Mouse (Mus musculus): ENCODE results near the gene Tdrd1. TPM values are rescaled to one million over a fixed set of nuclear protein-coding genes. Genes with fewer than 3 reads are reported as not detected.

Tdrd1 gene
- total and polyA plus RNA-seq, 2 experiments = not detected

DNA sequence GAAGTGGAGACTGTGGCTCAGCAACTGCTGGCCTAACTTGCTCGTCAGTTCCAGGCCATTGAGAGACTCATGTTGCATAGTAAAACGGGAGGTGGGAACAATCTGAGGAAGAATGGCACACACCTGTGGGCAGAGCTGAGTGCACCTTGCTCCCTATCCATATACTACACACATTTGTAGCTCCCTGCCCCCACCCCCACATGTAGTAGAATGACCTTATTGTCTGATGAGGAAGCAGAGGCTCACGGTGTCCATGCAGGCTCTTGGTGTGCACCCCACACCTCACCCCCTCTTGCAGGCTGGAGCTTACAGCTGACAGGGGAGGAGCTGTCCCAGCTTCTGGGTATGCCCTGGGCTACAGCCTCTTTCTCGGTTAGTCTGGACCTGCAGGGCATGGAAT lies 41.7 kb downstream of the Tdrd1 start:
- DNase-seq (ENCODE audit: extremely low read depth, low read depth, low spot score) = no peak
- Histone ChIP-seq H3K4me3 (ENCODE audit: insufficient read depth, low read depth, low read length) (no peak overlapping the region), H3K36me3 (ENCODE audit: control insufficient read depth, insufficient read depth, low read length) (no peaks in the 10 kb centered on the region), H3K79me2 (ENCODE audit: control insufficient read depth, insufficient read depth, low read length) (no peaks in the 10 kb centered on the region), H3K9ac (ENCODE audit: low read depth, low read length) (no peak overlapping the region), H3K27ac (replicated peaks; ENCODE audit: insufficient read depth, low read depth, low read length) (no peak overlapping the region), H3K27me3 (ENCODE audit: control insufficient read depth, insufficient read depth, low read length) (peaks cover 11% of the 10 kb centered on the region), H3K4me1 (ENCODE audit: control insufficient read depth, insufficient read depth, low read length) (no peaks in the 10 kb centered on the region)
- no peak for TF ChIP-seq CTCF (IDR thresholded peaks at IDR 0.05; ENCODE audit: low read depth, low read length)
- WGBS = 78% methylated on average over 4 of the region's 4 CpGs

GRCm38 (mm10) chr19:56873816-56874600 lies 48.0 kb downstream of the Tdrd1 start, which contains the start of gene Vwa2:
TSS of gene Vwa2 (plus strand) at chr19:56874249.
- H3K79me2 ChIP-seq (ENCODE audit: control insufficient read depth, insufficient read depth, low read length) = no peaks in the 10 kb centered on the region
- no peak within 1 kb of the TSS for H3K27ac ChIP-seq (replicated peaks; ENCODE audit: insufficient read depth, low read depth, low read length)
- DNase-seq (ENCODE audit: extremely low read depth, low read depth, low spot score) = peak; percentile 98
- peaks cover 2% of the 10 kb centered on the region for H3K4me1 ChIP-seq (ENCODE audit: control insufficient read depth, insufficient read depth, low read length)
- WGBS = 3% methylated on average over 71 of the region's 71 CpGs
- no peaks in the 10 kb centered on the region for H3K36me3 ChIP-seq (ENCODE audit: control insufficient read depth, insufficient read depth, low read length)
- H3K4me3 ChIP-seq (ENCODE audit: insufficient read depth, low read depth, low read length) = no peak within 1 kb of the TSS
- TF ChIP-seq POLR2A (IDR thresholded peaks at IDR 0.05; ENCODE audit: extremely low read depth, insufficient read depth, low read length) = no peak
- no peak for TF ChIP-seq CTCF (IDR thresholded peaks at IDR 0.05; ENCODE audit: low read depth, low read length)
- peaks cover 21% of the 10 kb centered on the region for H3K27me3 ChIP-seq (ENCODE audit: control insufficient read depth, insufficient read depth, low read length)
- no peak within 1 kb of the TSS for H3K9ac ChIP-seq (ENCODE audit: low read depth, low read length)

GRCm38 (mm10) chr19:56874601-56875315 lies 48.7 kb downstream of the Tdrd1 start:
- no peak overlapping the region for H3K4me3 ChIP-seq (ENCODE audit: insufficient read depth, low read depth, low read length)
- H3K4me1 ChIP-seq (ENCODE audit: control insufficient read depth, insufficient read depth, low read length) = peaks cover 2% of the 10 kb centered on the region
- H3K27ac ChIP-seq (replicated peaks; ENCODE audit: insufficient read depth, low read depth, low read length) = no peak overlapping the region
- no peak for TF ChIP-seq CTCF (IDR thresholded peaks at IDR 0.05; ENCODE audit: low read depth, low read length)
- TF ChIP-seq POLR2A (IDR thresholded peaks at IDR 0.05; ENCODE audit: extremely low read depth, insufficient read depth, low read length) = no peak
- WGBS = 11% methylated on average over 30 of the region's 30 CpGs
- peak; percentile 43 for DNase-seq (ENCODE audit: extremely low read depth, low read depth, low spot score)
- H3K9ac ChIP-seq (ENCODE audit: low read depth, low read length) = no peak overlapping the region
- H3K36me3 ChIP-seq (ENCODE audit: control insufficient read depth, insufficient read depth, low read length) = no peaks in the 10 kb centered on the region
- H3K79me2 ChIP-seq (ENCODE audit: control insufficient read depth, insufficient read depth, low read length) = no peaks in the 10 kb centered on the region
- H3K27me3 ChIP-seq (ENCODE audit: control insufficient read depth, insufficient read depth, low read length) = peaks cover 21% of the 10 kb centered on the region

DNA sequence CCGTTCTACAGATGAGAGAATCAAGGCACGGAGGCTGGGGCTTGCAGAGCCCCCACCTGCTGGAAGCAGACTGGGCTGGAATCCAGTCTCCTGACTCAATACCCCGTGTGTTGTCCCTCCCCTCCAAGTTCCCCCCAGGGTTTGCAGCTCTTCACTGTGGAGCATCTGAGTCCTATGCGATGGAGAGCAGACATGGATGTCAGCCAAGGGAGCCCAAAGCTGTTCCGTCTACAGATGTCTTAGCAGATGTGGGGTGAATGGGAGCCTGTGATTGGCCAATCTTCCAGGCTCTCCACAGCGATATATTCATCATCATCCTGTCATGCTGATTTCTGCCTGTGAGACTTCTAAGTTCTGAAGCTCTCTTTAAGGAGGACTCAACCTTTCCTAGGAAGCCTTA lies 51.4 kb downstream of the Tdrd1 start:
- Histone ChIP-seq H3K9ac (ENCODE audit: low read depth, low read length) (no peak overlapping the region), H3K27me3 (ENCODE audit: control insufficient read depth, insufficient read depth, low read length) (peaks cover 21% of the 10 kb centered on the region), H3K79me2 (ENCODE audit: control insufficient read depth, insufficient read depth, low read length) (no peaks in the 10 kb centered on the region), H3K36me3 (ENCODE audit: control insufficient read depth, insufficient read depth, low read length) (no peaks in the 10 kb centered on the region), H3K4me1 (ENCODE audit: control insufficient read depth, insufficient read depth, low read length) (peaks cover 2% of the 10 kb centered on the region), H3K27ac (replicated peaks; ENCODE audit: insufficient read depth, low read depth, low read length) (no peak overlapping the region), H3K4me3 (ENCODE audit: insufficient read depth, low read depth, low read length) (no peak overlapping the region)
- 74% methylated on average over 6 of the region's 6 CpGs for WGBS
- no peak for DNase-seq (ENCODE audit: extremely low read depth, low read depth, low spot score)
- TF ChIP-seq CTCF (IDR thresholded peaks at IDR 0.05; ENCODE audit: low read depth, low read length) (no peak), POLR2A (IDR thresholded peaks at IDR 0.05; ENCODE audit: extremely low read depth, insufficient read depth, low read length) (no peak)

GRCm38 (mm10) chr19:56887879-56888278 lies 61.9 kb downstream of the Tdrd1 start:
- H3K27me3 ChIP-seq (ENCODE audit: control insufficient read depth, insufficient read depth, low read length) = no peaks in the 10 kb centered on the region; the same call in 1 of the 2 replicates
- H3K79me2 ChIP-seq (ENCODE audit: control insufficient read depth, insufficient read depth, low read length) = no peaks in the 10 kb centered on the region
- DNase-seq (ENCODE audit: extremely low read depth, low read depth, low spot score) = no peak
- WGBS = 87% methylated on average over 10 of the region's 10 CpGs
- no peaks in the 10 kb centered on the region for H3K4me1 ChIP-seq (ENCODE audit: control insufficient read depth, insufficient read depth, low read length)
- H3K27ac ChIP-seq (replicated peaks; ENCODE audit: insufficient read depth, low read depth, low read length) = no peak overlapping the region
- TF ChIP-seq CTCF (IDR thresholded peaks at IDR 0.05; ENCODE audit: low read depth, low read length) (no peak), POLR2A (IDR thresholded peaks at IDR 0.05; ENCODE audit: extremely low read depth, insufficient read depth, low read length) (no peak)
- H3K9ac ChIP-seq (ENCODE audit: low read depth, low read length) = no peak overlapping the region
- no peaks in the 10 kb centered on the region for H3K36me3 ChIP-seq (ENCODE audit: control insufficient read depth, insufficient read depth, low read length)
- no peak overlapping the region for H3K4me3 ChIP-seq (ENCODE audit: insufficient read depth, low read depth, low read length)

DNA sequence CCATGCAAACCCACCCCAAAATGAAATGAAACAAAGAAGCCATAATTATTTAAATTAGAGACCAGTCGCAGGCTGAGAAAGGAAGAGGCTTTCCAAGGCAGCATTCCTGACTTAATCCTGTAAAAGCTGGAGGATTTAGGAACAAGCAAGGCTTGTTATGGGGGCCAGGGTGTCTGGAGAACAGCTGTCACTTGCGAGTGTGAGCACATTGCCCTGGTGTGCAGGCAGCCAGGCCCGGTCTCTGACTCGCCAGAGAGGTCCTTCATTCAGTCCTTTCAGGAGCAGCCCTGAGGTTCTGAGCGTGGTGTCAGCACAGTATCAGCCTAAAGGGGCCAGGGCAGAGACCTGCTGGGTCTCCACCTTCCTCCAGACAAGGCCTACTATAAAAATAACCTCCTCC lies 62.6 kb downstream of the Tdrd1 start:
- WGBS = 93% methylated on average over 5 of the region's 5 CpGs
- H3K27me3 ChIP-seq (ENCODE audit: control insufficient read depth, insufficient read depth, low read length) = no peaks in the 10 kb centered on the region; the same call in 1 of the 2 replicates
- no peaks in the 10 kb centered on the region for H3K79me2 ChIP-seq (ENCODE audit: control insufficient read depth, insufficient read depth, low read length)
- H3K36me3 ChIP-seq (ENCODE audit: control insufficient read depth, insufficient read depth, low read length) = no peaks in the 10 kb centered on the region
- H3K9ac ChIP-seq (ENCODE audit: low read depth, low read length) = no peak overlapping the region
- no peaks in the 10 kb centered on the region for H3K4me1 ChIP-seq (ENCODE audit: control insufficient read depth, insufficient read depth, low read length)
- no peak overlapping the region for H3K4me3 ChIP-seq (ENCODE audit: insufficient read depth, low read depth, low read length)
- H3K27ac ChIP-seq (replicated peaks; ENCODE audit: insufficient read depth, low read depth, low read length) = no peak overlapping the region
- DNase-seq (ENCODE audit: extremely low read depth, low read depth, low spot score) = no peak
- TF ChIP-seq CTCF (IDR thresholded peaks at IDR 0.05; ENCODE audit: low read depth, low read length) (no peak), POLR2A (IDR thresholded peaks at IDR 0.05; ENCODE audit: extremely low read depth, insufficient read depth, low read length) (no peak)

Data from liver, adult 2 months (tissue).